Mouse (Mus musculus): Measurements from ENCODE around the gene Pspn. TPM values are rescaled to one million over a fixed set of nuclear protein-coding genes. Genes with fewer than 3 reads are reported as not detected.

Pspn gene
- not detected in 2 replicates for polyA plus RNA-seq (2012; rRNA removed)

DNA sequence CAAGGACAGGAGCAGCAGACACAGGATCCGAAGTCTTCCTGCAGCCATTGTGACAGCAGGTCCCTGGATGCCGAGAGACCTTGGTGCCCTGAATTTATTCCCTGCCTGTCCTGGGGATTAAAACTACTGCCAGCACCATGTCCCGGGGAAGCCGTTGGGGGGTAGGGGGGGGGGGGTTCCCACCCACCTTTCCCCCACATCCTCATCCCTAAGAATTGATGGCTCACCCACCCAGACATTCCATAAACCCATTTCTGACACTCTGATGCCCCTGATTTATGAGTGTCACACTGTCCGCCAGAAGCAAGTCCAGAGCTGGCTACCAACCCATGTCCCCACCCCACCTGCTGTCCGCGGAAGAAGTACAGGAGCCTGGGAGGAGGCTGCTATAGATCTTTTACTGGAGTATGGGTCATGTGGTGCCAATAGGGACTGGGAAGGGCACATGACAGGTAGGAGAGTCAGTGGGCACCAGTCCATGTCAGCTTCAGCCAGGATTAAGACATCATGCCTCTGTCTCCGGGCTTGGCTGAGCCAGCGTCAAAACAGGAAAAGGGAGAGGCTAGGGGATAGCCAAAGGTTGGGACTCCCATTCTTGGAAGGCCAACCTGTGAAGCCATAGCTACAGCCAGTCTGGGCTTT, at the start of gene Pspn:
Pspn (minus strand) TSS at position 51 of the 642 bp plus-strand sequence.

DNA sequence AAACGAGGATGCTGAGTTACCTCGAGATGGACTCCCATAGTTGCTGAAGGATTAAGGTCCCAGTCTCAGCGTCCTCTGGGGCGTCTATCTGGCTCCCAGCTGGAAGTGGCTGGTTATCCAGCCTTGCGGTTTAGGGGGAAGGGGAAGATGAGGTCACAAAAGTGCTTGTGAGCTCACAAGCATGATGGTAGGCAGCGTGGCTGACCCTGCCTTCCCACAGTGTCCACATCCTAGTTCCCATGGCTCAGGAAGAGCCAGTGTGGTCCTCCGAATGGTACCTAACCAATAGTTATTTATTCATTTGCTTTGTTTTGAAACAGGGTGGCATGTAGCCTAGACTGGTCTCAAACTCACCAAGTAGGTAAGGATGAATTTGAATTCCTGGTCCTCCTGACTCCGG, 41.7 kb upstream of the Pspn start, which contains the start of gene Slc25a41:
Slc25a41 (minus strand) TSS at position 101 of the 400 bp plus-strand sequence.

DNA sequence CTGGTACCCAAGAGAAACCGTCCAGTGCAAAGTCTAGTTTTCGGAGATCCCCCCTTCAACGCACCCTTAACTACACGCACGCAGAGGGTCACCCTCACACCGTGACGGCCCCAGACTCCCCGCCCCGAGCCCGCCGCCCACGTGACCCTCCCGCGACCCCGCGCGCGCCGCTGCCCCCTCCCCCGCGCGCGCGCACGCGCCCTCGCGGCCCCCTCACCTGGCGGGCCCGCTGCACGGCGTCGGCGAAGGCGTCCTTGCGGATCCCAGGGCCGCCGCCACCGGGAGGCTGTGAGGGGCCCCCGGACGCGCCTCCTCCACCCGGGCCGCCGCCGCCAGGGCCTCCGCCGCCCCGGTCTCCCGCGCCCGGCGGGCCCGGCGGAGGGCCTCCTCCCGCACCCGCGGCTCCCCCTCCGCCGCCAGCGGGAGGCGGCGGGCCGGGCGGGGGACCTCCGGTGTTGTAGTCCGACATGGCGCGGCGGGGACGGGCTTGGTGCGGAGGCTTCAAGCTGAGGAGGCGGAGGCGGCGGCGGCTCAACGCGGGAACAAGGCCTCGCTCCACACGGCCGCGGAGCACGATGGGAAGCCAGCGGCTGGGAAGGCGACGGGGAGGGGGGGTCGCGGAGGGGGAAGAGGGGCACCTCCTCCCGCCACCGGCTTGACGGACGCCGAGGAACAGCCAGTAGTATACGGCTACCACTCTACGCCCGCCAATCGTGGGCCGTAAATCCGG, 31.3 kb upstream of the Pspn start, which contains the start of gene Khsrp:
Khsrp (minus strand) TSS at position 592 of the 730 bp plus-strand sequence.

DNA sequence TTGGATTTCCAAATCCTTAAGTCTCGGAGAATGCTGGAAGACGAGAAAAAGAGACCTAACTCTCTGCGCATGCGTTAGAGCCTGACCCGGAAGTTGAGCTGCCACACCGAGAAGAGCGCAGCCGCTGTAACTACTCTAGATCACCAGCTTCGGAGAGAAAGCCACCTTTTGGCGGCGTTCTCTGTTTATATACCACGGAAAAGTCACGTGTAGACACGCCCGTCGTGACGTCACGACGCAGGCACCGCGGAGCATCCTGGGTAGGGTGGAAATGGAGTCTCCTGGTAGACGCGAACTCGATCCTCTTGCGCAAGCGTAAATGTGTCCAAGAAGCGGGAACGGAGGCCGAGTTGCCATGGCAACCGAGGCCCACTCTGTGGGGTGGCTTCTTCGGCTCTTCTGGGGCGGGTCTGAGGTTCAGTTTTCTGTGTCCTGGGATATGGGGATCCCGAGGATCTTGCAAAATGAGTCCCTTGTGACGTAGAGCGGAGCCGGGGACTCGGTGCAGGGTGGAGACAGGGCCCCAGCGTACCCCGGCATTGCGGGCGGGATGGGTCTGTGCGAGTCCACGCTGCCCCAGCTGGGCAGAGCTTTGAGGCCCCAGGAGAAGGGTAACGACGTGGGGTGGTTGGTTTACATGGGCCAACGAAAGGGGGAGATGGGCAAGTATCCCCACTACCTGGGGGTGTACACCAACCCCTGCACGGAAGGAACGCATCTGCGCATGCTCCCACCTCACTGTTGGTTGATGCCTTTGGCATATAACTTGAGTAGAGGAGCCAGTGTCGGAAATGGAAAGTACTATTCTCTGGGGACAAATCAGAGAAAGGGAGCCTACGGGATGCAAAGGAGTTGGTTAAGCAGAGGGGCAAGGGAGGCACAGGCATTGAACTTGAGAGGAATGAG, 11.7 kb upstream of the Pspn start, which contains the start of the genes Gtf2f1 and Gm17949:
Gtf2f1 (minus strand) TSS at position 53 of the 906 bp plus-strand sequence.
Gm17949 (plus strand) TSS at position 234 of the 906 bp plus-strand sequence.

DNA sequence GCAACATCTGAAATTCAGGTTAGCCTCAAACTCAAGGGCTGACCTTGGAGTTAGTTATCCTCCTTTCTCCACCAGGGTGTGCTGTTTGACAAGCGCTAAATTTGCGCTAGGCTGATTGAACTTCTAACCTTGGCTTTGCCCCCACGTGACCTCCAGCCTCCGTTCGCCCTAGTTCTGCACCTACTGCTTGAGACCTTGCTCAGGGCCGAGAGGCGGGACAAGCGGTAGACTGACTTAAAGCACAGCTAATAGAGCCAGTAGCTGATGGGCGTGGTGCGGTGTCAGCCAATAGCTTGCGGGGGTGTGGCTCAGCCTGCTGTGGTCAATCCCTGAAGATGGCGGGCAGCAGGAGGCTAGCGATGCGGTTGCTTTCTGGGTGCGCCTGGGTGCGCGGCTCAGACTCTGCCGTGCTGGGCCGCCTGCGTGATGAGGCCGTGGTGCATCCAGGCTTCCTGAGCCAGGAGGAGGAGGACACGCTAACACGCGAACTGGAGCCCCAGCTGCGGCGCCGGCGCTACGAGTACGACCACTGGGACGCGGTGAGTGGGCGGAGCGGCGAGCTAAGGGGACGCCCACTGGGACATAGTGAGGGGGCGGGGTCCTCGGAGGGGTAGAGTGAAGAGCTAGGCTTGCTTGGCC, 2.7 kb downstream of the Pspn start, which contains the start of gene Alkbh7:
Alkbh7 (plus strand) TSS at position 311 of the 639 bp plus-strand sequence.

DNA sequence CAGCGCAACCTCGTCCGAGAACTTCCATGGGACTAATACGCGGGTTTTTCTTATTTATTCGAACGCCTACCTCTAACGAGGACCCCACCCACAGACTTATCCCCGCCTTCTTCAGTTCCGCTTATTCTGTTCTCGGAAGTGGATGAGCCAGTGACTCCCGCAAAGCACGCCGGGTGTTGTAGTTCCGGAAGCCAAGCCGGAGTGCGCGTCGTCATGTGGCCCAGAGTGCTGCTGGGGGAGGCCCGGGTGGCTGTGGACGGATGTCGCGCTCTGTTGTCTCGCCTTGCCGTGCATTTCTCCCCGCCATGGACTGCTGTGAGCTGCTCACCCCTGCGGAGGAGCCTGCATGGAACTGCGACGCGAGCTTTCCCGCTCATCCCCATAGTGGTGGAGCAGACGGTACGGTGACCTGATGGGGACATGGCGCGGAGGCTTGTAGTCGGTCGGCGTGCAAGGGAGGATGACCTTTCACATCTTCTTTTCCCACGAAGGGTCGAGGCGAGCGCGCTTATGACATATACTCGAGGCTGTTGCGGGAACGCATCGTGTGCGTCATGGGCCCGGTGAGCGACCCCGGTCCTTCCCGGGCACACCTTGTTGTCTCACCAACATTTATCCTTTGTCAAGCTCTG, 9.6 kb downstream of the Pspn start, which contains the start of gene Clpp:
Clpp (plus strand) TSS at position 191 of the 632 bp plus-strand sequence.

DNA sequence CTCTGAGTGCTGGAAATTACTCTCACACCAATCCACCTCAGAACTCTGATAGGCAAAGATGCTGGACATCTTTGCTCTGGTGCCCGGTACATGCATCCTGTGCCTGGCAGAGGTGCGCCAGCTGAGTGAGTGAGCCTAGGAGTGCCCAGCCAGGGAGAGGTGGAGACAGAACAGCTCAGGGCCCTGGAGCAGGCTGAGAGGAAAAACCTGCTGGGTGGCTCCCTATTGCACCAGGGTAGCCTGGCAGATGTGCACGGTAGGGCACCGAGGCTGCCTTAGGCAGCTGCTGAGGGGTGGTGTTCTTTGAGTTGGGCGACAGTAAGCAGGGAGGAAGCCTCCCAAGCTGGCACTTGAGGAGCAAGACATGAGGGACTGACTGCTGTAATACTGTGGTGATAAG, 17.8 kb downstream of the Pspn start, which contains the start of gene Acer1:
Acer1 (minus strand) TSS at position 114 of the 400 bp plus-strand sequence.

Other genes starting within 250 kb of the Pspn start
- gene Nrtn, start 242.5 kb downstream of the Pspn start, polyA plus RNA-seq (2012; rRNA removed), result 1.0 and 1.2 TPM in 2 replicates
- 16.5 and 17.4 TPM in 2 replicates for gene Dus3l, start 235.3 kb downstream of the Pspn start, polyA plus RNA-seq (2012; rRNA removed)
- 0.90 and 1.2 TPM in 2 replicates for gene Prr22, start 229.8 kb downstream of the Pspn start, polyA plus RNA-seq (2012; rRNA removed)
- 8.5 and 10.7 TPM in 2 replicates for gene Rfx2, start 169.0 kb downstream of the Pspn start, polyA plus RNA-seq (2012; rRNA removed)
- not detected in 2 replicates for gene Acsbg2, start 125.6 kb downstream of the Pspn start, polyA plus RNA-seq (2012; rRNA removed)
- gene 1700061G19Rik, start 124.5 kb downstream of the Pspn start, polyA plus RNA-seq (2012; rRNA removed), result 0.01 TPM in 2 replicates
- 10.1 and 11.0 TPM in 2 replicates for gene Mllt1, start 64.6 kb downstream of the Pspn start, polyA plus RNA-seq (2012; rRNA removed)
- gene Acer1, start 17.9 kb downstream of the Pspn start, polyA plus RNA-seq (2012; rRNA removed), result not detected in 2 replicates
- gene Clpp, start 9.7 kb downstream of the Pspn start, polyA plus RNA-seq (2012; rRNA removed), result 57.9 and 62.5 TPM in 2 replicates
- 9.1 and 11.2 TPM in 2 replicates for gene Alkbh7, start 2.7 kb downstream of the Pspn start, polyA plus RNA-seq (2012; rRNA removed)
- 60.1 and 66.8 TPM in 2 replicates for gene Gtf2f1, start 11.3 kb upstream of the Pspn start, polyA plus RNA-seq (2012; rRNA removed)
- not detected in 2 replicates for gene Gm17949, start 11.5 kb upstream of the Pspn start, polyA plus RNA-seq (2012; rRNA removed)
- 30.1 and 35.2 TPM in 2 replicates for gene Khsrp, start 31.5 kb upstream of the Pspn start, polyA plus RNA-seq (2012; rRNA removed)
- not detected in 2 replicates for gene Slc25a41, start 41.6 kb upstream of the Pspn start, polyA plus RNA-seq (2012; rRNA removed)
- gene Crb3, start 59.1 kb upstream of the Pspn start, polyA plus RNA-seq (2012; rRNA removed), result 4.4 and 5.0 TPM in 2 replicates
- gene Slc25a23, start 59.8 kb upstream of the Pspn start, polyA plus RNA-seq (2012; rRNA removed), result 7.2 and 9.3 TPM in 2 replicates
- 0.93 and 1.6 TPM in 2 replicates for gene Dennd1c, start 78.5 kb upstream of the Pspn start, polyA plus RNA-seq (2012; rRNA removed)
- 0.18 and 0.37 TPM in 2 replicates for gene Tubb4a, start 87.8 kb upstream of the Pspn start, polyA plus RNA-seq (2012; rRNA removed)
- 0.46 and 0.59 TPM in 2 replicates for gene Tnfsf9, start 105.3 kb upstream of the Pspn start, polyA plus RNA-seq (2012; rRNA removed)
- gene Cd70, start 149.8 kb upstream of the Pspn start, polyA plus RNA-seq (2012; rRNA removed), result not detected in 2 replicates
- 2.1 and 2.4 TPM in 2 replicates for gene Tnfsf14, start 194.2 kb upstream of the Pspn start, polyA plus RNA-seq (2012; rRNA removed)
- 240 and 245 TPM in 2 replicates for gene C3, start 228.1 kb upstream of the Pspn start, polyA plus RNA-seq (2012; rRNA removed)
- gene Gpr108, start 248.4 kb upstream of the Pspn start, polyA plus RNA-seq (2012; rRNA removed), result 7.1 and 7.9 TPM in 2 replicates
- gene Trip10, start 249.4 kb upstream of the Pspn start, polyA plus RNA-seq (2012; rRNA removed), result 6.3 and 7.9 TPM in 2 replicates

Data from liver, embryonic 14 days (tissue).